In genomic region chr4:150374651-150375447, GRCm38 (mm10) we compare ENCODE assay signal across 9 mouse cellular contexts.
DNase-seq lines count a peak whose midpoint lies in the region; ATAC-seq lines count a peak whose summit lies in the region.
"Had no signal": no experiment of that assay in that cellular context is flagged by ENCODE, and none has a peak within 500 bp of the region (broad histone marks: within the 10 kb centered on the region; RNA-seq: fewer than 3 reads in every experiment).

No protein-coding gene starts in this region.

- no peaks in the 10 kb centered on the region for H3K27me3 ChIP-seq in hindbrain, embryonic 11.5 days (ENCODE audit: control insufficient read depth, insufficient read depth, low read length)

- DNase-seq in kidney, adult 9 months = peak; percentile 44
- DNase-seq in kidney, postnatal 10 days = no peak
- DNase-seq in NIH3T3 (ENCODE audit: low read depth) = peak; percentile 56
- no peak for DNase-seq in hindbrain, embryonic 11.5 days (ENCODE audit: low spot score)
- DNase-seq in mesoderm, embryonic 11.5 days (ENCODE audit: low read depth, low spot score) = peak; percentile 56
- DNase-seq in cerebellum, adult 9-10 months = no peak
- no peak for DNase-seq in thymus, postnatal 25 days
- no peak for DNase-seq in left cerebral cortex, postnatal 10 days (ENCODE audit: extremely low spot score in 1 of 2, low spot score in 2 of 2)
- DNase-seq: cerebellum, postnatal 36 days had no signal

- H3K4me1 ChIP-seq in hindbrain, embryonic 11.5 days (replicated peaks; ENCODE audit: control insufficient read depth, insufficient read depth, low read length) = peaks cover 18% of the 10 kb centered on the region

- H3K27ac ChIP-seq in hindbrain, embryonic 11.5 days (ENCODE audit: low read depth, low read length) = peak overlapping the region; percentile 94

- 47% methylated on average over 9 of the region's 9 CpGs for WGBS in hindbrain, embryonic 11.5 days

- intact Hi-C loops in left cerebral cortex, postnatal 10 days (cut with DNase I) = loop anchor here (5.0 kb wide), 2 partner anchors 32 to 92 kb away; no protein-coding TSS in a partner anchor

- H3K9ac ChIP-seq in hindbrain, embryonic 11.5 days (ENCODE audit: low read depth, low read length) = peak overlapping the region; percentile 4; the same call in 1 of the 2 replicates

- no peaks in the 10 kb centered on the region for H3K9me3 ChIP-seq in hindbrain, embryonic 11.5 days (ENCODE audit: control insufficient read depth, low read length)

- H3K36me3 ChIP-seq in hindbrain, embryonic 11.5 days (ENCODE audit: control insufficient read depth, insufficient read depth, low read length) = no peaks in the 10 kb centered on the region

- H3K4me2 ChIP-seq in hindbrain, embryonic 11.5 days (replicated peaks; ENCODE audit: low read depth, low read length) = no peak overlapping the region

- H3K4me3 ChIP-seq in hindbrain, embryonic 11.5 days (ENCODE audit: low read depth, low read length) = no peak overlapping the region

- ATAC-seq in hindbrain, embryonic 11.5 days (ENCODE audit: low FRiP score) = no peak

Comparison
In these comparisons a context has a peak if more than half of its experiments do, and no peak if none do; other contexts are left out.
1. DNase-seq: peak in kidney, adult 9 months (single experiment), NIH3T3 (single experiment) and mesoderm, embryonic 11.5 days (single experiment); none in kidney, postnatal 10 days (single experiment), hindbrain, embryonic 11.5 days (single experiment), cerebellum, adult 9-10 months (single experiment), thymus, postnatal 25 days (single experiment) and left cerebral cortex, postnatal 10 days (0 of 2).